Mouse (Mus musculus): ENCODE data around the gene Gabrr1.

Gabrr1 gene

GRCm38 (mm10) chr4:33208881-33209841 lies 76.8 kb downstream of the Gabrr1 start, which contains the start of gene Srsf12:
TSS of gene Srsf12 (plus strand) at chr4:33208991.
- no peak for DNase-seq (ENCODE audit: low read depth, low spot score)

Data from 3T3-L1 (cell line).